Mouse (Mus musculus) kidney, postnatal 0 days (tissue): ENCODE data around the gene Olfr692. TPM values are rescaled to one million over a fixed set of nuclear protein-coding genes. Genes with fewer than 3 reads are reported as not detected.

Source experiments
- ATAC-seq: fragments of 200-750 bp; cut with Nextera tagmentation; replicated peaks from 2 replicates; pipeline ENCODE4 v1.8.0; 2017; ENCODE audit warnings: low read depth, moderate number of reproducible peaks, moderate TSS enrichment, moderate library complexity; ENCODE audit not compliant: low FRiP score
- DNase-seq: peaks from one replicate; pipeline ENCODE4 v3.0.0-alpha.2; 2016; ENCODE audit warnings: low spot score
- H3K27ac ChIP-seq: fragments of 300-500 bp; sonication (generic); 2 replicates; pipeline ENCODE4 v1.5.1; 2014; ENCODE audit warnings: mild to moderate bottlenecking
- H3K27me3 ChIP-seq: fragments of 300-500 bp; sonication (generic); 2 replicates; pipeline ENCODE4 v1.6.1; 2014; ENCODE audit warnings: low read length, mixed read lengths; ENCODE audit not compliant: insufficient read depth
- H3K36me3 ChIP-seq: fragments of 300-500 bp; sonication (generic); 2 replicates; pipeline ENCODE4 v1.6.1; 2014; ENCODE audit warnings: low read length, mixed read lengths; ENCODE audit not compliant: insufficient read depth
- H3K4me1 ChIP-seq: fragments of 300-500 bp; sonication (generic); replicated peaks from 2 replicates; pipeline ENCODE4 v1.6.1; 2014; ENCODE audit warnings: antibody characterized with exemption, low read length, mixed read lengths; ENCODE audit not compliant: insufficient read depth
- H3K4me2 ChIP-seq: fragments of 300-500 bp; sonication (generic); 2 replicates; pipeline ENCODE4 v1.6.1; 2014; ENCODE audit warnings: mild to moderate bottlenecking, low read length, moderate library complexity, mixed read lengths
- H3K4me3 ChIP-seq: fragments of 300-500 bp; sonication (generic); replicated peaks from 2 replicates; pipeline ENCODE4 v1.5.1; 2014; ENCODE audit warnings: low read depth, low read length
- H3K9ac ChIP-seq: fragments of 300-500 bp; sonication (generic); 2 replicates; pipeline ENCODE4 v1.6.1; 2014; ENCODE audit warnings: low read depth, low read length
- H3K9me3 ChIP-seq: fragments of 300-500 bp; sonication (generic); replicated peaks from 2 replicates; pipeline ENCODE4 v1.6.1; 2016; ENCODE audit warnings: low read length, inconsistent platforms, mixed read lengths
- CTCF ChIP-seq: IDR thresholded peaks from 2 replicates; pipeline ENCODE4 v1.5.1; 2016; ENCODE audit warnings: antibody characterized with exemption, low read depth, mild to moderate bottlenecking, moderate library complexity
- WGBS: fragments of 180-500 bp; shearing (Covaris S2); extraction: QIAGEN DNeasy Blood & Tissue Kit; methylation state at CpG from one replicate; pipeline ENCODE4 v1.1.7; 2014; 5-methylcytosine and 5-hydroxymethylcytosine counted together
- polyA plus RNA-seq: library from polyadenylated mRNA; unstranded; fragments of >200 nt; fragmentation: Nextera tagmentation; extraction: Ambion mirVana; gene quantifications from 2 replicates; pipeline ENCODE4 v1.2.1, GENCODE M21; 2015

Gene Olfr692
- polyA plus RNA-seq, 1 experiment from 2014 or later = not detected

- no peak for TF ChIP-seq CTCF
- 91% methylated on average over 7 of the region's 7 CpGs for WGBS
- Histone ChIP-seq H3K9ac (no peak overlapping the region), H3K4me3 (no peak overlapping the region), H3K4me1 (no peaks in the 10 kb centered on the region), H3K4me2 (no peak overlapping the region), H3K27me3 (no peaks in the 10 kb centered on the region), H3K36me3 (no peaks in the 10 kb centered on the region), H3K9me3 (no peaks in the 10 kb centered on the region), H3K27ac (no peak overlapping the region)
- ATAC-seq (no peak), DNase-seq (no peak)
Observed at GRCm38 (mm10) chr7:105416529-105416928, 48.5 kb downstream of the Olfr692 start.

GRCm38 (mm10) chr7:105418106-105418505, 50.1 kb downstream of the Olfr692 start:
- Histone ChIP-seq H3K4me1 (no peaks in the 10 kb centered on the region), H3K27ac (no peak overlapping the region), H3K4me3 (no peak overlapping the region), H3K4me2 (no peak overlapping the region), H3K9ac (no peak overlapping the region), H3K36me3 (no peaks in the 10 kb centered on the region), H3K27me3 (no peaks in the 10 kb centered on the region), H3K9me3 (no peaks in the 10 kb centered on the region)
- 82% methylated on average over 5 of the region's 5 CpGs for WGBS
- TF ChIP-seq CTCF = no peak
- DNase-seq = no peak
- no peak for ATAC-seq

Other genes starting within 250 kb of the Olfr692 start
- gene Olfr683, start 221.2 kb upstream of the Olfr692 start, polyA plus RNA-seq = not detected in 2 replicates
- gene Olfr684, start 204.6 kb upstream of the Olfr692 start, polyA plus RNA-seq = not detected in 2 replicates
- gene Olfr685, start 182.2 kb upstream of the Olfr692 start, polyA plus RNA-seq = not detected in 2 replicates
- not detected in 2 replicates for gene Olfr686, start 160.7 kb upstream of the Olfr692 start, polyA plus RNA-seq
- gene Olfr688, start 80.1 kb upstream of the Olfr692 start, polyA plus RNA-seq = not detected in 2 replicates
- not detected in 2 replicates for gene Olfr689, start 57.1 kb upstream of the Olfr692 start, polyA plus RNA-seq
- gene Olfr690, start 34.1 kb upstream of the Olfr692 start, polyA plus RNA-seq = not detected in 2 replicates
- not detected in 2 replicates for gene Olfr691, start 26.0 kb upstream of the Olfr692 start, polyA plus RNA-seq
- not detected in 2 replicates for gene Gm5901, start 6.8 kb downstream of the Olfr692 start, polyA plus RNA-seq
- 28.0 and 33.2 TPM in 2 replicates for gene Fam160a2, start 31.8 kb downstream of the Olfr692 start, polyA plus RNA-seq
- gene Cnga4, start 36.3 kb downstream of the Olfr692 start, polyA plus RNA-seq = 0.05 TPM in 1 of 2 replicates, not detected in the other
- gene Cckbr, start 57.5 kb downstream of the Olfr692 start, polyA plus RNA-seq = 0.59 and 0.62 TPM in 2 replicates
- gene Cavin3, start 114.1 kb downstream of the Olfr692 start, polyA plus RNA-seq = 68.0 and 75.8 TPM in 2 replicates
- 60.5 and 60.7 TPM in 2 replicates for gene Smpd1, start 186.1 kb downstream of the Olfr692 start, polyA plus RNA-seq
- gene Apbb1, start 213.4 kb downstream of the Olfr692 start, polyA plus RNA-seq = 31.4 and 34.1 TPM in 2 replicates
- gene Hpx, start 231.9 kb downstream of the Olfr692 start, polyA plus RNA-seq = 0.47 and 0.64 TPM in 2 replicates